Mouse (Mus musculus) limb, embryonic 13.5 days (tissue): Measurements from ENCODE around the gene Morc2b. TPM values are rescaled to one million over a fixed set of nuclear protein-coding genes. Genes with fewer than 3 reads are reported as not detected.
"Not testable (repeated sequence)": the region's sequence is repeated elsewhere in the genome, so short reads cannot be mapped to it uniquely, and the experiment has no call there.

ENCODE experiments used
- ATAC-seq: fragments of 200-750 bp; cut with Nextera tagmentation; 2 replicates; pipeline ENCODE4 v1.8.0; 2017; ENCODE audit warnings: low read depth, moderate number of reproducible peaks, moderate TSS enrichment; ENCODE audit not compliant: low FRiP score
- H3K27ac ChIP-seq: fragments of 300-500 bp; sonication (generic); 2 replicates; pipeline ENCODE4 v1.5.1; 2015; ENCODE audit warnings: inconsistent platforms, mild to moderate bottlenecking, moderate library complexity
- H3K27me3 ChIP-seq: fragments of 300-500 bp; sonication (generic); 2 replicates; pipeline ENCODE4 v1.6.1; 2015; ENCODE audit warnings: mild to moderate bottlenecking, inconsistent platforms
- H3K36me3 ChIP-seq: fragments of 300-500 bp; sonication (generic); 2 replicates; pipeline ENCODE4 v1.6.1; 2015; ENCODE audit warnings: inconsistent platforms, mild to moderate bottlenecking, moderate library complexity
- H3K4me1 ChIP-seq: fragments of 300-500 bp; sonication (generic); 2 replicates; pipeline ENCODE4 v1.6.1; 2015; ENCODE audit warnings: inconsistent platforms
- H3K4me2 ChIP-seq: fragments of 300-500 bp; sonication (generic); replicated peaks from 2 replicates; pipeline ENCODE4 v1.6.1; 2015; ENCODE audit warnings: inconsistent platforms, mild to moderate bottlenecking, moderate library complexity
- H3K4me3 ChIP-seq: fragments of 300-500 bp; sonication (generic); 2 replicates; pipeline ENCODE4 v1.5.1; 2015; ENCODE audit warnings: moderate library complexity, mild to moderate bottlenecking, inconsistent platforms
- H3K9ac ChIP-seq: fragments of 300-500 bp; sonication (generic); 2 replicates; pipeline ENCODE4 v1.6.1; 2015; ENCODE audit warnings: mild to moderate bottlenecking, inconsistent platforms
- H3K9me3 ChIP-seq: fragments of 300-500 bp; sonication (generic); 2 replicates; pipeline ENCODE4 v1.6.1; 2016; ENCODE audit warnings: inconsistent platforms
- WGBS: fragments of 180-500 bp; shearing (Covaris S2); methylation state at CpG from one replicate; pipeline ENCODE4 v1.1.7; 2015; 5-methylcytosine and 5-hydroxymethylcytosine counted together
- polyA plus RNA-seq: library from polyadenylated mRNA; unstranded; fragments of >200 nt; fragmentation: Nextera tagmentation; extraction: Ambion mirVana; gene quantifications from 2 replicates; pipeline ENCODE4 v1.2.1, GENCODE M21; 2015

The Morc2b gene
- polyA plus RNA-seq = 0.14 TPM in 1 of 2 replicates, not detected in the other

GRCm38 (mm10) chr17:33139261-33139820, at the start of gene Morc2b:
Gene Morc2b, minus strand, starts transcription at chr17:33139683.
- WGBS = 73% methylated on average over 18 of the region's 18 CpGs
- H3K4me3 ChIP-seq = no peak within 1 kb of the TSS
- H3K4me1 ChIP-seq = no peaks in the 10 kb centered on the region
- no peak within 1 kb of the TSS for H3K27ac ChIP-seq
- H3K4me2 ChIP-seq = no peak within 1 kb of the TSS
- no peaks in the 10 kb centered on the region for H3K27me3 ChIP-seq
- no peak for ATAC-seq
- no peaks in the 10 kb centered on the region for H3K36me3 ChIP-seq
- H3K9me3 ChIP-seq = 0 out of 2 replicates have a peak, but pooled peaks cover 4% of the 10 kb centered on the region
- H3K9ac ChIP-seq = no peak within 1 kb of the TSS

GRCm38 (mm10) chr17:33168147-33168546, 28.7 kb upstream of the Morc2b start, which contains the start of gene Olfr55:
Gene Olfr55, plus strand, starts transcription at chr17:33168447.
- WGBS = 77% methylated on average over 1 of the region's 1 CpGs
- H3K4me3 ChIP-seq, H3K4me2 ChIP-seq, H3K27ac ChIP-seq, H3K9me3 ChIP-seq, H3K27me3 ChIP-seq, ATAC-seq, H3K36me3 ChIP-seq, H3K9ac ChIP-seq, H3K4me1 ChIP-seq: not testable (repeated sequence)

GRCm38 (mm10) chr17:33126257-33126656, 13.2 kb downstream of the Morc2b start:
- Histone ChIP-seq H3K9me3 (no peaks in the 10 kb centered on the region), H3K27ac (no peak overlapping the region), H3K36me3 (no peaks in the 10 kb centered on the region), H3K9ac (no peak overlapping the region), H3K4me1 (no peaks in the 10 kb centered on the region), H3K4me3 (no peak overlapping the region), H3K27me3 (no peaks in the 10 kb centered on the region), H3K4me2 (no peak overlapping the region)
- ATAC-seq = no peak
- 71% methylated on average over 2 of the region's 2 CpGs for WGBS

- ATAC-seq = no peak
- no peaks in the 10 kb centered on the region for H3K9me3 ChIP-seq
- no peaks in the 10 kb centered on the region for H3K36me3 ChIP-seq
- no peak overlapping the region for H3K4me2 ChIP-seq
- H3K27me3 ChIP-seq = no peaks in the 10 kb centered on the region
- H3K4me1 ChIP-seq = no peaks in the 10 kb centered on the region
- no peak overlapping the region for H3K4me3 ChIP-seq
- no peak overlapping the region for H3K27ac ChIP-seq
- H3K9ac ChIP-seq = no peak overlapping the region
Measured at GRCm38 (mm10) chr17:33124546-33124945, 14.9 kb downstream of the Morc2b start.

- Histone ChIP-seq H3K4me1 (peaks cover 8% of the 10 kb centered on the region), H3K27me3 (no peaks in the 10 kb centered on the region), H3K9ac (no peak overlapping the region), H3K4me2 (no peak overlapping the region), H3K9me3 (no peaks in the 10 kb centered on the region), H3K4me3 (no peak overlapping the region), H3K36me3 (no peaks in the 10 kb centered on the region; the same call in 1 of the 2 replicates), H3K27ac (no peak overlapping the region)
- WGBS = 87% methylated on average over 2 of the region's 2 CpGs
- no peak for ATAC-seq
Measured at GRCm38 (mm10) chr17:33097396-33097795, 42.1 kb downstream of the Morc2b start.

- H3K4me1 ChIP-seq = peaks cover 12% of the 10 kb centered on the region
- peak overlapping the region; percentile 78 for H3K9ac ChIP-seq
- peak overlapping the region; percentile 85 for H3K27ac ChIP-seq
- WGBS = 4% methylated on average over 31 of the region's 31 CpGs
- ATAC-seq = peak; percentile 72; the same call in 1 of the 2 replicates
- peak overlapping the region; percentile 62 for H3K4me3 ChIP-seq
- H3K36me3 ChIP-seq = no peaks in the 10 kb centered on the region; the same call in 1 of the 2 replicates
- no peaks in the 10 kb centered on the region for H3K27me3 ChIP-seq
- H3K9me3 ChIP-seq = no peaks in the 10 kb centered on the region
- H3K4me2 ChIP-seq = peak overlapping the region; percentile 78
Measured at GRCm38 (mm10) chr17:33092391-33093193, 46.9 kb downstream of the Morc2b start.

GRCm38 (mm10) chr17:33091630-33092029, 47.9 kb downstream of the Morc2b start:
- no peak for ATAC-seq
- Histone ChIP-seq H3K4me3 (no peak overlapping the region), H3K27ac (no peak overlapping the region), H3K4me2 (no peak overlapping the region), H3K4me1 (peaks cover 12% of the 10 kb centered on the region), H3K27me3 (no peaks in the 10 kb centered on the region), H3K36me3 (no peaks in the 10 kb centered on the region; the same call in 1 of the 2 replicates), H3K9ac (no peak overlapping the region), H3K9me3 (no peaks in the 10 kb centered on the region)
- 100% methylated on average over 1 of the region's 1 CpGs for WGBS

GRCm38 (mm10) chr17:33089220-33089949, 50.1 kb downstream of the Morc2b start, which contains the start of gene Zfp563:
Gene Zfp563, plus strand, starts transcription at chr17:33089310.
- H3K9me3 ChIP-seq = no peaks in the 10 kb centered on the region
- no peaks in the 10 kb centered on the region for H3K36me3 ChIP-seq
- H3K27ac ChIP-seq = peak within 1 kb of the TSS; percentile 83; the same call in 1 of the 2 replicates
- WGBS = 4% methylated on average over 34 of the region's 34 CpGs
- ATAC-seq = peak; percentile 92
- H3K4me2 ChIP-seq = peak within 1 kb of the TSS; percentile 68
- no peaks in the 10 kb centered on the region for H3K27me3 ChIP-seq
- H3K9ac ChIP-seq = peak within 1 kb of the TSS; percentile 75
- peaks cover 12% of the 10 kb centered on the region for H3K4me1 ChIP-seq
- H3K4me3 ChIP-seq = peak within 1 kb of the TSS; percentile 68

- H3K27ac ChIP-seq = no peak within 1 kb of the TSS
- no peaks in the 10 kb centered on the region for H3K27me3 ChIP-seq
- WGBS = 32% methylated on average over 1 of the region's 1 CpGs
- H3K4me3 ChIP-seq = no peak within 1 kb of the TSS
- H3K9ac ChIP-seq = no peak within 1 kb of the TSS
- no peaks in the 10 kb centered on the region for H3K36me3 ChIP-seq
- H3K4me1 ChIP-seq = no peaks in the 10 kb centered on the region
- ATAC-seq = no peak
- no peak within 1 kb of the TSS for H3K4me2 ChIP-seq
- no peaks in the 10 kb centered on the region for H3K9me3 ChIP-seq
Measured at GRCm38 (mm10) chr17:33067958-33068357, 71.5 kb downstream of the Morc2b start, which contains the start of gene 4921501E09Rik. Gene 4921501E09Rik, minus strand, starts transcription at chr17:33068058.
